Mouse (Mus musculus) monocyte, adult 5-6 weeks (primary cell): ENCODE results near the gene Nf1. TPM values are rescaled to one million over a fixed set of nuclear protein-coding genes. Genes with fewer than 3 reads are reported as not detected.

Experiments
- ATAC-seq: fragments of 153-309, 156-312 bp; replicated peaks from 2 replicates; pipeline ENCODE4 v1.8.0; 2017; ENCODE audit warnings: mild to moderate bottlenecking; ENCODE audit not compliant: low TSS enrichment, insufficient number of reproducible peaks, severe bottlenecking, poor library complexity, low FRiP score
- total RNA-seq: library from RNA; stranded (forward); fragments of 200-1000, 200-491, 200-594 nt; gene quantifications from 3 replicates; pipeline ENCODE4 v1.2.3, GENCODE M21; 2017

Gene Nf1
- total RNA-seq, 1 experiment from 2014 or later, result 16.1 TPM

DNA sequence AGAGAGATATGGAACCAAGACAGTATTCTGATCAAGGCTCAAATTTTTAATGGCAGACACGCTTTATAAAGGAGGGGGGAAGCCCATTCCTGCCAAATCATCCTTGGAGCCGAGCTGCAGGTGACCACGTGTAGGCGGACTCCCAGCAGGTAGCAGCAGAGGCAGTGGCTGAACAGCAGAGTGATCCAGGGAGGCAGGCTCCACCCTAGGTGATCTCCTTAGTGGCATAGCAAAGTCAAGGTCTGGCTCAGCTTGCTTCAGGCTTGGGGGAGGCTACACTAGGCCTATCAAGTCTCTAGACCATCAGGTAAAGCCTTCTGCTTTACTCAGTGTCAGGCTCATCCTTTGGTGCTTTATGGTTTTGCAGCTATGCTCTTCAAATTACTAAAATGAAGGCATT lies 87.1 kb downstream of the Nf1 start:
- no peak for ATAC-seq

GRCm38 (mm10) chr11:79427638-79428037 lies 88.1 kb downstream of the Nf1 start:
- ATAC-seq, result no peak

DNA sequence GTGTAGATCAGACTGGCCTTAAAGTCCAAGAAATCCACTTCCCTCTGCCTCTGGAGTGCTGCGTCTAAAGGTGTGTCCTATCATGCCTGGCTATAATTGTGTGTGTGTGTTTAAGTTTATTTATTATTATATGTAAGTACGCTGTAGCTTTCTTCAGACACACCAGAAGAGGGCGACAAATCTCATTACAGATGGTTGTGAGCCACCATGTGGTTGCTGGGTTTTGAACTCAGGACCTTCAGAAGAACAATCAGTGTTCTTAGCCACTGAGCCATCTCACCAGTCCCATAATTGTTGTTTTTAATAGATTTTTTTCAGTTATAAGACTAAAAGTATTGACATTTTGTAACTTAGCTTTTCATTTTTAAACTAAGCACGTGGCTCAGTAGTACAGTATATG lies 95.8 kb downstream of the Nf1 start:
- ATAC-seq, result no peak

GRCm38 (mm10) chr11:79448361-79448760 lies 108.9 kb downstream of the Nf1 start:
- no peak for ATAC-seq

GRCm38 (mm10) chr11:79452966-79453365 lies 113.5 kb downstream of the Nf1 start:
- ATAC-seq, result no peak

DNA sequence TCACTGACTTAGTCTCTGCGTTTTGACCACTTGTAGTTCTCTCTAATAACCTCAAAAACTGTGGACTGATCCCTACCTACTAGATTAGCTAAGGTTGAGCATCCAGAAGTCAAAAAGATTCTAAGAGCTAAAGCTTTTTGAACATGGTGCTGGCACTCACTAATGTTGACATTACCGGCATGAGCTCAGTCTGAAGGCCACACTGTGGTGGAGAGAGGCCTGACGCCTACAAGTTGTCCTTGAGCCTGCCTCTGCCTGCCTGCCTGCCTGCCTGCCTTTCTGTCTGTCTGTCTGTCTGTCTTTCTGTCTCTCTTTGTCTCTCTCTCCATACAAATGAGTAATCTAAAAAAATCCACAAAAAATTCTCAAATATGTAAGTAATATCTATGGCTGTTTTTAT lies 118.4 kb downstream of the Nf1 start:
- ATAC-seq, result no peak

- ATAC-seq, result no peak
Measured at GRCm38 (mm10) chr11:79459846-79460245, 120.4 kb downstream of the Nf1 start.

DNA sequence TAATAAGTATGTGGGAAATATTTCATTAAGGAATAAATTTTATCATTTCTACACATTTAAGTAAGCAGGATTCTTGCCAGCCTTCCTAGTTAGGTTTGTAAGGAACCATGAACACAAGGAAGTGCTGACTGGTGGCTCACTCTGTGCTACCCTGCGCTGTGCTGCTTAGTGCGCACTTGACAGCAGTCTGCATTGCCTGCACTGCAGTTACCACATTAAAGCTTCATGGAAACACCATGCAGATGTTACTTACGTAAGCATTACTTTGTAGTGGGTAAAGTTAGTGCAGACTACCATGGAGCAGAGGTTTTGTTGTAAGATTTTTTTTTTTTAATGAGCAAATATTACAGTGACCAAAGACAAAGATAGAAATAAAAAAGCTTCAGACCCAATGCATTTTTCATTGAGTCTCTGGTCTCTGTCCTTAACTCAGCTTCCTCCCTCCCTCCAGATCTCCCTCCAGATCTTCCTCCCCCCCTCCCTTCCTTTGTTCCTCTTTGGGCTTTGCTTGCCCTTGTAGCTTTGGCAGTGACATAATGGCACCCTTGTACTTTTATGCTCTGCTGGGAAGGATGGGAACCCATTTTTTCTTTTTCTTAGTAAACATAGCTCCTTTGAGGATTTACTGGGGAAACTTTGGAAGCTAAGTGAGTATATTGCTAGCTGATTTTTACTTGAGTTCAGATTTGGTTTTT lies 121.4 kb downstream of the Nf1 start:
- ATAC-seq, result no peak

- ATAC-seq, result no peak
Measured at GRCm38 (mm10) chr11:79468097-79468496, 128.6 kb downstream of the Nf1 start.

DNA sequence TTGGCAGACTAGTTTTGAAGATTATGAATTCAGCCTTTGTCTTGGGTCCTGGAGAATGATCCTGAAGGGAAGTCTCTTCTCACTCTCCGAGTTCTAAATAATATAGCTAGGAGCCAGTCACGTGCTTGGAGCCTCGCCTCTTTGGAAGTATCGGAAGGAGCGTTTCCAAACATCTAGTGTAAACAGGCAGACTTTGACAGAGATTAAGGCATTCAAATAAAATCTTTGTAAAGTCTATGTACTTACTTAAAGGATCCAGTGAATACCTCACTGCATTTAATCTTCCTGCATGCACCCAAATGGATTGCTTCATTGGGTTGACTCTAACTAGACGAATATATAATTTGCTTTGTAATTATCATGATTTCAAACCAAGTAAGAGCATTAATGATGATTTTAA lies 143.9 kb downstream of the Nf1 start:
- no peak for ATAC-seq

GRCm38 (mm10) chr11:79483876-79484528 lies 144.5 kb downstream of the Nf1 start:
- no peak for ATAC-seq

DNA sequence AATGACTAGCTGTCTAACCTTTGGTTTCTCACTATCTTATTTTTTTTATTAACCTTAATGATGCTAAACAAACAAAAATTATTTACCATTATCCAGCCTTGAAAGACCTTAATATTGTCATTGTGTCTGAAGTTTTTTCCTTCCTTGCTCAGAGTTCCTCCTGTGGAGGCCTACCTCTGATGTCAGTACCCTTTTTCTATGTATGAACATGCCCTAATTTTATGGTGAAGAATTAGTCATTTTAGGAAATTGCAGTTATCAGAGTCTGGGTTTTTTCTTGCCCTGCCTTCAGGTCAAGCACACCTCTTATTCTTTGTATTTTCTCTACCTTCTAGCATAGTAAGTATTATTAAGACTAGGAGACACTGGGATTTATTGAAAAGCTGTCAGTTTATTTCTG lies 145.2 kb downstream of the Nf1 start:
- no peak for ATAC-seq

GRCm38 (mm10) chr11:79494976-79495800 lies 155.7 kb downstream of the Nf1 start:
- no peak for ATAC-seq

GRCm38 (mm10) chr11:79502917-79503316 lies 163.4 kb downstream of the Nf1 start:
- no peak for ATAC-seq

DNA sequence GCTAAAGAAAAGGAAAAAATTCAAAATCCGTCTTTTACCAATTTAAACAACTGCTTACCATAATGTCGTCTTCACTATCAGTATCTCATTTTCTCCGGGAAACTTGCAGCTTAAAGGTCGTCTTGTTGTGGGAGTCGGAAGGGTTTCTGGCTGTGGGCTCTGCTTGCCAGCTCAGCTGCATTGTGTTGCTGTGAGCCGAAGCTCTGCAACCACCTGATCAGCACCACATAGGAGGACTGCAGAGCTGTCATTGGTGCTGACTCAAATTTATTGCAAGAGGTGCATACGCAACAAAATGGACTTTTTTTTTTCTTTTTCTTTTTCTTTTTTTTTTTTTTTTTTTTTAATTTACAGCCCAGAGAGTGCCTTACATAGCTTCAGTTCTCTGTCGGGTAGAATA lies 164.4 kb downstream of the Nf1 start, which contains the start of gene Omg:
Omg (minus strand) TSS at position 240 of the 400 bp plus-strand sequence.
- ATAC-seq, result no peak

DNA sequence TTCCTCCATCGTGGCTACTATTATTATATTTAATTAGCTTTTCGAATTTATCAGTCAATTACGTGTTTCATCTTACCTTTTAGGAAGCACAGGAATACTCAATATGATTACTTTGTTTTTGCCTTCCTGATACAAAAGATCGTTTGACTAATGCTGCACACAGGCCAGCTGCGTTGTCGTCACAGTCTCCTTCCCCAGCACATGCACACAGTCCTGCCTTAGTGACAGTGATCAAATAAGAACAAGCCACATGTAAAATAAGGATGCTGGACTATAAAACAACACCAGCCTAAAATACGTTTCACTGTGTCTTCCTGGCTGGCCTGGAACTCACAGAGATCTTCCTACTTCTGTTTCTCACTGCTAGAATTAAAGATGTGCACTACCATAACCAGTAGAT lies 165.0 kb downstream of the Nf1 start:
- ATAC-seq, result no peak

DNA sequence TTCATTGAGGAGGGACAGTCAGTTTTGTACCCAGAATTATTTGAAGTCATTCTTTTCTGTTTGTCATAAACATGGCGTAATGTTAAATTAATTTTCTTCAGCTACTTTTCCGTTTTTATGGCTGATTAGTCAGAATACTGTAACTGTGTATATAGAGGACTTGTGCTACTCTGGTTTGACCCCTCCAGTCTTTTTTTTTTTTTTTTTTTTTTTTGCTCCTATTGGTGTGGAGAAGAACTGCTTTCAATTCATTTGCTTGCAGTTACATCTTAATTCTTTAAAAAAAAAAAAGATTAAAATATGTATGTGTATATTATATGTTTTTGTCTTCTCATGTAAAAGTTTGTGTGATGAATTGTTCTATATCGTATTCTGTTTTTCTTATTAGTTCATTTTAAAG lies 172.5 kb downstream of the Nf1 start:
- ATAC-seq, result no peak

GRCm38 (mm10) chr11:79515331-79515730 lies 175.8 kb downstream of the Nf1 start:
- no peak for ATAC-seq

- ATAC-seq, result no peak
Measured at GRCm38 (mm10) chr11:79515798-79516197, 176.3 kb downstream of the Nf1 start.

DNA sequence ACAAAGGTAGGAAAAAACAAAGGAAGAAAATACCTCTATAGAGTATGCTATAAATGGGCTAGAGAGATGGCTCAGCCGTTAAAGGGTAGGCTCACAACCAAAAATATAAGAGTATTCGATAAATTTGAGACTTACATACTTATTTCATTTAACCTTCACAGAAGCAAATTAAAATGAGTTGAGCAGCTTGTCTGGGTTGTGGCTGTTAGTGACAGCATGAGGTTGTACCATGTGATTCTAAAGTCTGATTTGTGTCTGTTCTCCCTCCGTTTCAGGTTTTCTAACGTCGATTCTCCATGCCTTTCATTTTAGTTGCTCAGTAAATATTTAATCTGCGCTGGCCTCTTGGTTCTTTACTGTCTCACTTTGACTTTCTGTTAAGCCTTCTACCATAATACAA lies 179.8 kb downstream of the Nf1 start:
- no peak for ATAC-seq
